Mouse (Mus musculus): ENCODE results near the gene Nkain1. TPM values are rescaled to one million over a fixed set of nuclear protein-coding genes. Genes with fewer than 3 reads are reported as not detected.

The Nkain1 gene
- total RNA-seq (2012; rRNA removed) = 19.6 and 20.1 TPM in 2 replicates

DNA sequence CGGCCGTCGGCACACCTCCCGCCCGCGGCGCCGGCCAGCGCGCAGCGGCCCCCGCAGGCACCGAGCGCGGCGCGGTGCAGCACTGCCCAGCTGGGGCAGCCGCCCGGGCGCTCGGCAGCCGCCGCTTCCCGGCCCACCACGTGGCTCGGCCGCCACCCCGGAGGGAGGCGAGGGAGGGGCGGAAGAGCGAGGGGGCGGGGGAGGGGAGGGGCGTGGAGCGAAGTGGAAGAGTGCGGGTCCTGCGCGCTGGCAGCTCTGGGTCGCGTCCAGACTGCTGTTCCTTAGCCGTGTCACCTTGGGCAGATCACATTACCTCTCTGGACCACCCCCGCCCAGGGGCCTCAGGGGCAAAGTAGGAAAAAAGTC, at the start of gene Nkain1:
TSS of gene Nkain1 (minus strand) at position 126 of the 366 bp plus-strand sequence.
- Histone ChIP-seq H3K4me1 (ENCODE audit: control insufficient read depth in 2 of 2, insufficient read depth in 2 of 2, low read length in 2 of 2, poor library complexity in 1 of 2) (peaks cover 0 to 8% of the 10 kb centered on the region in 2 experiments; a peak in 1 of 4 replicates), H3K9me3 (ENCODE audit: control insufficient read depth, insufficient read depth, low read depth, low read length) (no peaks in the 10 kb centered on the region), H3K27ac (ENCODE audit: insufficient read depth, low read depth, low read length, poor library complexity, severe bottlenecking) (no peak within 1 kb of the TSS), H3K9ac (ENCODE audit: insufficient read depth, low read depth, low read length, poor library complexity, severe bottlenecking) (peak within 1 kb of the TSS; percentile 69), H3K36me3 (ENCODE audit: control insufficient read depth, insufficient read depth, low read length, poor library complexity, severe bottlenecking) (no peaks in the 10 kb centered on the region), H3K4me3 (ENCODE audit: insufficient read depth in 1 of 2, low read depth in 1 of 2, low read length in 2 of 2, poor library complexity in 1 of 2, severe bottlenecking in 1 of 2) (peak within 1 kb of the TSS; percentile 82 to 98)
- DNase-seq (ENCODE audit: low read depth, low spot score) = peak; percentile 50
- TF ChIP-seq MAFK (IDR thresholded peaks at IDR 0.05; ENCODE audit: insufficient read depth, low read depth, low read length) (no peak), ZNF384 (IDR thresholded peaks at IDR 0.05; ENCODE audit: low read depth, low read length) (no peak), CHD2 (IDR thresholded peaks at IDR 0.05; ENCODE audit: low read depth, low read length) (no peak), ZC3H11A (IDR thresholded peaks at IDR 0.05; ENCODE audit: borderline replicate concordance, low read depth, low read length) (no peak), HCFC1 (IDR thresholded peaks at IDR 0.05; ENCODE audit: borderline replicate concordance, insufficient read depth, low read length) (no peak)
- in situ Hi-C loops (cut with MboI; ENCODE audit: low sequenced_read_pairs in 2 of 2, unreplicated experiment in 2 of 2) = no loop called here

DNA sequence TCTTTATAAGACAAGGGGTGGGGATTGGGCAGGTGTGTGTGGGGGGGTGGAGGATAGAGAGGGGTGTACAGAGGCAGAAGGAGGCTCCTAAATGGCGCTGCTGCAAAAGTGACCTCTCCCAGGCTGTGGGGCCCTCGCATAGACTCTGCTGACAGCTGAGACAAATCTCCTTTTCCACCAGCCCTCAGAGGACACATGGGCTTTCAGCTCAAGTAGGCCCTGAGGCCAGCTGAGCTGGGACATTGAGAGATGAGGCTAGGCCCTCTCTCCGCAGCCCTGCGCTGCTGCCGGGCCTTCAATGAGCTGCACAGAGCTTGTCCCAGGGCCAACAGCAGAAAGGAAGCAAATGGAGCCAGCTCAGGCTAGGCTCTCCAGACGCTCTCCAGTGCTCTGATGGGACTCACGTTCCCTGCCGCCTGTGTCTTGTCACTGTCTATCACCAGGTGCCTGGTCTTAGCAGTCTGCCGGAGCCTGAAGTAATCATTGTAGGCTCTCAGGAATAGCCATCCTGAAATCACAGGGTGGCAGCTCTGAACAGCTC, 4.8 kb upstream of the Nkain1 start:
- in situ Hi-C loops (cut with MboI; ENCODE audit: low sequenced_read_pairs in 2 of 2, unreplicated experiment in 2 of 2) = no loop called here
- no peak for DNase-seq (ENCODE audit: low read depth, low spot score)
- H3K36me3 ChIP-seq (ENCODE audit: control insufficient read depth, insufficient read depth, low read length, poor library complexity, severe bottlenecking) = no peaks in the 10 kb centered on the region
- no peak overlapping the region for H3K27ac ChIP-seq (ENCODE audit: insufficient read depth, low read depth, low read length, poor library complexity, severe bottlenecking)
- H3K9me3 ChIP-seq (ENCODE audit: control insufficient read depth, insufficient read depth, low read depth, low read length) = no peaks in the 10 kb centered on the region
- TF ChIP-seq HCFC1 (IDR thresholded peaks at IDR 0.05; ENCODE audit: borderline replicate concordance, insufficient read depth, low read length) (no peak), ZNF384 (IDR thresholded peaks at IDR 0.05; ENCODE audit: low read depth, low read length) (no peak), ZC3H11A (IDR thresholded peaks at IDR 0.05; ENCODE audit: borderline replicate concordance, low read depth, low read length) (no peak), MAFK (IDR thresholded peaks at IDR 0.05; ENCODE audit: insufficient read depth, low read depth, low read length) (no peak), CHD2 (IDR thresholded peaks at IDR 0.05; ENCODE audit: low read depth, low read length) (no peak)
- H3K4me1 ChIP-seq (ENCODE audit: control insufficient read depth in 2 of 2, insufficient read depth in 2 of 2, low read length in 2 of 2, poor library complexity in 1 of 2) = peaks cover 0 to 2% of the 10 kb centered on the region in 2 experiments; a peak in 1 of 4 replicates
- no peak overlapping the region for H3K4me3 ChIP-seq (ENCODE audit: insufficient read depth in 1 of 2, low read depth in 1 of 2, low read length in 2 of 2, poor library complexity in 1 of 2, severe bottlenecking in 1 of 2)
- no peak overlapping the region for H3K9ac ChIP-seq (ENCODE audit: insufficient read depth, low read depth, low read length, poor library complexity, severe bottlenecking)

DNA sequence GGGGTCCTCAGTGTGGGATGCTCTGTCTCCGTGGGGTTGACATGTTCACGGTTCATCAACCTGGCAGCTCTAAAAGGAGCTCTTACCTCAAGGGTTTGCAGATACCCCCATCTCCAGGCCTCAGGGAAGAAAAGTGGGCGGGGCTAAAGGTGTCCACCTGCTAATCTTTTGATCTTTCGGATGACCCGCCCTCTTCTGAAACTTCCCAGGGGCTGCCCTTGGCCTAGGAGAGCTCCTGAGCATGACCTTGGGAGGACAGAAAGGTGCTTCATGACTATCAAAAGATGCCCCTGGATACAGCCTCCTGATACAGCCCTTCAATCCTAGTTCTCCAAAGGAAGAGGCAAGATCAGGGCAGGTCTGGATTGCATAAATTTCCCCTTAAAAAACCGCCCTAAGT, 3.1 kb upstream of the Nkain1 start:
- Histone ChIP-seq H3K4me1 (ENCODE audit: control insufficient read depth in 2 of 2, insufficient read depth in 2 of 2, low read length in 2 of 2, poor library complexity in 1 of 2) (peaks cover 0 to 5% of the 10 kb centered on the region in 2 experiments; a peak in 1 of 4 replicates), H3K36me3 (ENCODE audit: control insufficient read depth, insufficient read depth, low read length, poor library complexity, severe bottlenecking) (no peaks in the 10 kb centered on the region), H3K9me3 (ENCODE audit: control insufficient read depth, insufficient read depth, low read depth, low read length) (no peaks in the 10 kb centered on the region), H3K9ac (ENCODE audit: insufficient read depth, low read depth, low read length, poor library complexity, severe bottlenecking) (no peak overlapping the region), H3K27ac (ENCODE audit: insufficient read depth, low read depth, low read length, poor library complexity, severe bottlenecking) (no peak overlapping the region), H3K4me3 (ENCODE audit: insufficient read depth in 1 of 2, low read depth in 1 of 2, low read length in 2 of 2, poor library complexity in 1 of 2, severe bottlenecking in 1 of 2) (no peak overlapping the region)
- TF ChIP-seq MAFK (IDR thresholded peaks at IDR 0.05; ENCODE audit: insufficient read depth, low read depth, low read length) (no peak), CHD2 (IDR thresholded peaks at IDR 0.05; ENCODE audit: low read depth, low read length) (no peak), HCFC1 (IDR thresholded peaks at IDR 0.05; ENCODE audit: borderline replicate concordance, insufficient read depth, low read length) (no peak), ZC3H11A (IDR thresholded peaks at IDR 0.05; ENCODE audit: borderline replicate concordance, low read depth, low read length) (no peak), ZNF384 (IDR thresholded peaks at IDR 0.05; ENCODE audit: low read depth, low read length) (no peak)
- in situ Hi-C loops (cut with MboI; ENCODE audit: low sequenced_read_pairs in 2 of 2, unreplicated experiment in 2 of 2) = no loop called here
- no peak for DNase-seq (ENCODE audit: low read depth, low spot score)

DNA sequence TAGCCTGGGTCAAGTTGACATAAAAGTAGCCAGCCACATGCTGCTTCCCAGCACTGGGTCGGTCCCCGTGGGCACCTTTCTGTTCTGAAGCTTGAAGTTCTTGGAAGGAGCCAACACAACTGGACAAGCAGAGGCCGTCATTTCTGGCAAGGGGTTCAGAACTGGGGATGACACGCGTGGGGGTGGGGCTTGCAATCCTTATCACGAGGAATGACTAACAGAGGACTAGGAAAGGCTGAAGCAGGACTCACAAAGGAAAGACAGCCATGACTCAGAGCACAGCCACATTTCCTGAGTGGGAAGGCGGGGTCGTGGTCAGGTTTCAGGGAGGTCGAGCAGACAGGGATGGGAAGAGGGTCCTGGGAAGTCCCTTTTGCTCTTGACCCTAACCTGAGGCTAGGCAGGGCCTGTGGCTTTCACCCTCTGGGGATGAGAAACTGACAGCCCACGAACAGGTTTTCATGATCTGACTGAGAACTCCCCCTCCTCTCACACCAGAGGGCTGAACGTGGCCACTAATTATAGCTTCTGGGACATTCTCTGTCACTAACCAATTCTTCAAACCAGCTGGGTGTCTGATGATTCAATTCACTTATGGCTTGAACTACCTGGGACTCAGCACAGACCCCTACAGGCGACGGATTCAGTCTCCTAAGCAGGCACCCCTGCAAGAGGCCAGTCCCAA, 2.4 kb upstream of the Nkain1 start:
- Histone ChIP-seq H3K4me3 (ENCODE audit: insufficient read depth in 1 of 2, low read depth in 1 of 2, low read length in 2 of 2, poor library complexity in 1 of 2, severe bottlenecking in 1 of 2) (no peak overlapping the region), H3K9ac (ENCODE audit: insufficient read depth, low read depth, low read length, poor library complexity, severe bottlenecking) (no peak overlapping the region), H3K36me3 (ENCODE audit: control insufficient read depth, insufficient read depth, low read length, poor library complexity, severe bottlenecking) (no peaks in the 10 kb centered on the region), H3K9me3 (ENCODE audit: control insufficient read depth, insufficient read depth, low read depth, low read length) (no peaks in the 10 kb centered on the region), H3K27ac (ENCODE audit: insufficient read depth, low read depth, low read length, poor library complexity, severe bottlenecking) (no peak overlapping the region), H3K4me1 (ENCODE audit: control insufficient read depth in 2 of 2, insufficient read depth in 2 of 2, low read length in 2 of 2, poor library complexity in 1 of 2) (peaks cover 0 to 5% of the 10 kb centered on the region in 2 experiments; a peak in 1 of 4 replicates)
- in situ Hi-C loops (cut with MboI; ENCODE audit: low sequenced_read_pairs in 2 of 2, unreplicated experiment in 2 of 2) = no loop called here
- DNase-seq (ENCODE audit: low read depth, low spot score) = no peak
- TF ChIP-seq HCFC1 (IDR thresholded peaks at IDR 0.05; ENCODE audit: borderline replicate concordance, insufficient read depth, low read length) (no peak), CHD2 (IDR thresholded peaks at IDR 0.05; ENCODE audit: low read depth, low read length) (no peak), ZC3H11A (IDR thresholded peaks at IDR 0.05; ENCODE audit: borderline replicate concordance, low read depth, low read length) (no peak), ZNF384 (IDR thresholded peaks at IDR 0.05; ENCODE audit: low read depth, low read length) (no peak), MAFK (IDR thresholded peaks at IDR 0.05; ENCODE audit: insufficient read depth, low read depth, low read length) (no peak)

All from ES-E14 (cell line).